Mouse (Mus musculus) kidney, postnatal 0 days (tissue): Measurements from ENCODE around the gene Gm49630. TPM values are rescaled to one million over a fixed set of nuclear protein-coding genes. Genes with fewer than 3 reads are reported as not detected.
"Not testable (repeated sequence)": the region's sequence is repeated elsewhere in the genome, so short reads cannot be mapped to it uniquely, and the experiment has no call there.

Source experiments
- ATAC-seq: fragments of 200-750 bp; cut with Nextera tagmentation; replicated peaks from 2 replicates; pipeline ENCODE4 v1.8.0; 2017; ENCODE audit warnings: low read depth, moderate number of reproducible peaks, moderate TSS enrichment, moderate library complexity; ENCODE audit not compliant: low FRiP score
- DNase-seq: peaks from one replicate; pipeline ENCODE4 v3.0.0-alpha.2; 2016; ENCODE audit warnings: low spot score
- H3K27ac ChIP-seq: fragments of 300-500 bp; sonication (generic); 2 replicates; pipeline ENCODE4 v1.5.1; 2014; ENCODE audit warnings: mild to moderate bottlenecking
- H3K27me3 ChIP-seq: fragments of 300-500 bp; sonication (generic); 2 replicates; pipeline ENCODE4 v1.6.1; 2014; ENCODE audit warnings: low read length, mixed read lengths; ENCODE audit not compliant: insufficient read depth
- H3K36me3 ChIP-seq: fragments of 300-500 bp; sonication (generic); 2 replicates; pipeline ENCODE4 v1.6.1; 2014; ENCODE audit warnings: low read length, mixed read lengths; ENCODE audit not compliant: insufficient read depth
- H3K4me1 ChIP-seq: fragments of 300-500 bp; sonication (generic); replicated peaks from 2 replicates; pipeline ENCODE4 v1.6.1; 2014; ENCODE audit warnings: antibody characterized with exemption, low read length, mixed read lengths; ENCODE audit not compliant: insufficient read depth
- H3K4me2 ChIP-seq: fragments of 300-500 bp; sonication (generic); 2 replicates; pipeline ENCODE4 v1.6.1; 2014; ENCODE audit warnings: mild to moderate bottlenecking, low read length, moderate library complexity, mixed read lengths
- H3K4me3 ChIP-seq: fragments of 300-500 bp; sonication (generic); replicated peaks from 2 replicates; pipeline ENCODE4 v1.5.1; 2014; ENCODE audit warnings: low read depth, low read length
- H3K9ac ChIP-seq: fragments of 300-500 bp; sonication (generic); 2 replicates; pipeline ENCODE4 v1.6.1; 2014; ENCODE audit warnings: low read depth, low read length
- H3K9me3 ChIP-seq: fragments of 300-500 bp; sonication (generic); replicated peaks from 2 replicates; pipeline ENCODE4 v1.6.1; 2016; ENCODE audit warnings: low read length, inconsistent platforms, mixed read lengths
- WGBS: fragments of 180-500 bp; shearing (Covaris S2); extraction: QIAGEN DNeasy Blood & Tissue Kit; methylation state at CpG from one replicate; pipeline ENCODE4 v1.1.7; 2014; 5-methylcytosine and 5-hydroxymethylcytosine counted together
- polyA plus RNA-seq: library from polyadenylated mRNA; unstranded; fragments of >200 nt; fragmentation: Nextera tagmentation; extraction: Ambion mirVana; gene quantifications from 2 replicates; pipeline ENCODE4 v1.2.1, GENCODE M21; 2015

Gm49630 gene
- polyA plus RNA-seq, 1 experiment from 2014 or later: not detected

DNA sequence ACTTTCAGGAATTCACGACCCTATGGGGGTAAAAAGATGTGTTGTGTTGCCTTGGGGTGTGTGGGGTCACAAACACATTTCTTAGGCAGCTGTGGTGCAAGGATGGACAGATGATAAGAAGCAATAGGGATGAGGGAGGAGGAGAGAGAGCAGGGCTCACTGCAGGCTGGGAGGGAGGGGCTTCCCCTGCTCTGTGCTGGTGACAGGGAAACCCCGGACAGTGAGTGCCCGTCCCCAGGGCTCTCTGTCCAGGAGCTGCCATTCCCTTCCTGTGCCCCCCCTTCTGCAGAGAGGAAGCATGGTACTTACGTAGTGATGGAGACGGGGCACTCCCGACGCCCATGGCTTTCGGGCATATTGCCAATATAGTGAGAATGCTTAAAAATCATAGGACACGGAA is 34.4 kb downstream of the Gm49630 start:
- not testable (repeated sequence) for ATAC-seq, H3K36me3 ChIP-seq, H3K9me3 ChIP-seq, H3K27ac ChIP-seq, H3K4me3 ChIP-seq, H3K9ac ChIP-seq, DNase-seq, H3K27me3 ChIP-seq, H3K4me2 ChIP-seq, H3K4me1 ChIP-seq
- WGBS: 63% methylated on average over 7 of the region's 9 CpGs

DNA sequence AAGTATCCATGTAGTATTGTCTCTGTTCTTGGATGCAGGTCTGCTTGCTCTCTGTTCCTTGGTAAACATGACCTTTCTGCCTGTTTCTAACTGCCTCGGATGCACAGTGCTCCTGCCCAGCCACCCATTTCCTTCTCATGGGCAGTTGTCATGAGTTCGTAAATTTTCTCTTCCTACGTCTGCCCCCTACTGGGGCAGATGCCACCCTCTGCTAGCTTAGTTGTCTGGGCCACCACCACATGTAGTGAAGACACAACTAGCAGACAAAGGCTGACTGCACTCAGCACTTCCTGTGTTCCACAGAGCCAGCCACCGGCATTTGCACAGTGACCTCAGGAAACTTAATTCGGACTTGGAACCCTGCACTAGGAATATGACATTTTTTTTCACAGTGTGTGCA is 39.0 kb downstream of the Gm49630 start:
- not testable (repeated sequence) for H3K9ac ChIP-seq, H3K9me3 ChIP-seq, ATAC-seq, H3K36me3 ChIP-seq, H3K4me3 ChIP-seq, H3K27ac ChIP-seq, H3K27me3 ChIP-seq, H3K4me2 ChIP-seq, DNase-seq, H3K4me1 ChIP-seq
- WGBS: 49% methylated on average over 3 of the region's 5 CpGs

DNA sequence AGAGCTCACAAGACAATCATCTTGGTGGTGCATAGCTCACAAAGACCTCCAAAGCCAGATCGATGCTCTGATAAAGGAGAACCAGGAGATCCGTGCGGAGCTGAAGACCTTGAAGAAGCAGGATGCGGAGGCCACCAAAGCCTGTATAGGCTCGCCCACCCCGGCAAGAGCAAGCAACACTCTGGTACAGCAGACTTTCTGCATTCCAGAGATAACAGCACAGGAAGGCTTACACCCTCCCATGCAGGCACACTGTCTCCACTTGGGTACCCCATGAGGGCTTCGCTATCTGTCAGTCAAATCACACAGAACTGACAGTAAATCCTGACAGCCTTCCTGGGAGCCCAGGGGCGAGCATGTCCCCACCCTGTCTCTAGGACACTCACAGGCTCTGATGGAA is 45.4 kb downstream of the Gm49630 start:
- not testable (repeated sequence) for H3K27ac ChIP-seq, DNase-seq, H3K9me3 ChIP-seq, H3K4me2 ChIP-seq, H3K36me3 ChIP-seq, H3K4me3 ChIP-seq, ATAC-seq, H3K9ac ChIP-seq, H3K27me3 ChIP-seq, H3K4me1 ChIP-seq
- WGBS: 94% methylated on average over 3 of the region's 8 CpGs

DNA sequence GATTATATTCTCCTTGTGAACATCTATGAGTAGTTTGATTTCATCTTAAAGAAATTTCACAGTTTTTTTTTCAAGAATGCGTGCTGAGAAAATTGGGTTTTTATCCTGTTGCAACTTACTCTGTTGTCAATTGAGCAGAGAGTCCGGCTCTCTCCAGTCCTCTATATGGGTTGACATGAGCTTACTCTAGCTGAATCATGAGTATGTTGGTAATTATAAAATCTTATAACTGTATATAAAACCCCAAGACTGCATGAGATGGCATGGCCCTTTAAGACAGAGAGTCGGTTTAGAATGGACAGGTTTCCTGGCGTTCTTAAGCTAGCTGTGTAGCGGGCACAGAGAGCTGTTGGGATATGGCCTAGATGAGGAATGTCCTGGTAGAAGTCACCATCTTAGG is 47.4 kb downstream of the Gm49630 start, which contains the start of gene Tcp10a:
Tcp10a (plus strand) TSS at position 301 of the 400 bp plus-strand sequence.
- DNase-seq, ATAC-seq, H3K27me3 ChIP-seq, H3K36me3 ChIP-seq, H3K9me3 ChIP-seq, H3K27ac ChIP-seq, H3K9ac ChIP-seq, H3K4me3 ChIP-seq, H3K4me2 ChIP-seq, H3K4me1 ChIP-seq: not testable (repeated sequence)
- 90% methylated on average over 3 of the region's 5 CpGs for WGBS

DNA sequence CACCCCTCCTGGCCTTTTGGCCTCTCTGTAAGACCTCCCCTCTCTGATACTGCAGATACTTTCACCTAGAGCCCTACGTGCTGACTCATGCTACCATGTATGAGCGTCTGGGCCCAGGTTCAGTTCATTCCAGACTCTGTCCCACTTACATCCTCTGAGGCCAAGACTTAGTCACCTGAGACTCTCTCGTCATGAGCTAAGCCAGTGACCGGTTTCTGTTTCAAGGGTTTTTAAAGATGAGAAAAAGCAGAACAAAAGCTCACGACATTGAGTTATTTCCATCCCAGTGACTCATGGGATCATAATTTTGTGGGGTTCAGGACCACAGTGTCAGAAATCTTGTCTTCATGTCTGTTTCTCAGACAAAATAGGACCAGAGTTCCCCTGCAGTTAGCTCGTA is 52.0 kb downstream of the Gm49630 start:
- H3K27ac ChIP-seq, H3K9ac ChIP-seq, H3K36me3 ChIP-seq, ATAC-seq, H3K27me3 ChIP-seq, DNase-seq, H3K4me1 ChIP-seq, H3K9me3 ChIP-seq, H3K4me2 ChIP-seq, H3K4me3 ChIP-seq: not testable (repeated sequence)
- WGBS: 81% methylated on average over 6 of the region's 6 CpGs

DNA sequence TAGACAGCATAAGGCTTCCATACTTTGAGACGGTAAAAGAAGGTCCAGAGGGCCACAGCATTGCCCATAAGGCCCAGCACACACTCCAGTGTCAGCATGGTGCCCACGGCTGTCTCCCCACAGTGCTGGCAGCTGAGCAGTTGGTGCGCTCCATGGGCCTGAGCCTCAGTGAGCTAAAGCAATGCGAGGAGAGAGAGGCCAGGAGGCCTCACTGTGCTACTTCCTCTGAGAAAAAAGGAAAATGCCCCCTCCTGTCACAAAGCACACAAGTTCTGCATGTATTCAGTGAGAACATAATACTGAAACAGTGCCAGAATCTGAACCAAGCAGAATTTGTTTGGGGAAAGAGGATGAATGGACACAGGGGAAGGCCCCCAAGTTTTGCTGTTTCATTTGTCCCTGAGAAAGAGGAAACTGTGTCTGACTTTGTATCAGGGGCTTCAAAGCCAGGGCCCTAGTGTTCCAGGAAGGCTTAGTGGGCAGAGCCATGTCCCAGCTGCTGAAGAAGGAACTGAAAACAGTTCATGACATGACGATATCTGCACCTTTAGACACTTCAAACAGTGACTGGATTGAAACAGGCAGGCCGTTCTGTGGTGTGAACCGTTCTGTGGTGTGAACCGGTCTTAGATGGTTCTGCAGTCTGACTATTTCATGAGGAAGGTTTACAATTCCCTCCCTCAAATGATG is 55.9 kb downstream of the Gm49630 start:
- WGBS: 80% methylated on average over 5 of the region's 8 CpGs
- DNase-seq, ATAC-seq: not testable (repeated sequence)

More for the DNA sequence above, 55.9 kb downstream of the Gm49630 start:
- H3K9me3 ChIP-seq, H3K27ac ChIP-seq, H3K36me3 ChIP-seq, H3K4me1 ChIP-seq, H3K4me2 ChIP-seq, H3K4me3 ChIP-seq, H3K27me3 ChIP-seq, H3K9ac ChIP-seq: not testable (repeated sequence)
